Mouse (Mus musculus): Measurements from ENCODE around the gene Olfr1387.

DNA sequence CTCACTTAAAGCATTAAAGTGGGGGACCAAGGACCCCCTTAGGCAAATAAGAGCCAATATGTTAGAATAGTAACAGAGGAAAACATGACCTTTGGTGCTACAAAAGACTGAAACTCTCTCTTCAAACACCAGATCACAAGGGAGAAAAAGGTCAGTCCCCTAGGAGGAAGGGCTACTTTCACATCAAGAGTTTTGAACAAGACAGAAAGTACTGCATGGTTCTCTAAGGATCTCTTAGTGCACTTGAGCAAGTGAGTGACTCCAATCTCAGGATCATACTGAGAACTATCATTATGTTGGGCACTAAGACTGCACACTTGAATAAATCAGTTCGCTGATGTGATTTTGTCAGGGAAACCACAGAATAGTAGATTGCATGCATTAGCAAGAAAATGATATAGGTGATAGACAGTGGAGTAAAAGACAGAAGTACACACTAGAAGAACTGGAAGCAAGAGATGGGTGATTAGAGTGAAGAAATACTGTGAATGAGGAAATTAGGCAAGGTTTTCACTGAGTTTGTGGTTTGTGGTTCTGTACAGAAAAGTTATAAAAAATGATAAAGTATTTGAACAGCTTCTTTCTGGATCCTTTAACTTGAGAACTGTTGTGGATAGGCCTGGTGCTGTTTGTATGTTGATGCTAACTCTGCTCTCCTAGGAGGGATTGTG is 29.8 kb upstream of the Olfr1387 start:
- TF ChIP-seq CTCF (IDR thresholded peaks at IDR 0.05; ENCODE audit: extremely low read depth, insufficient read depth, low read length), result no peak
- no peak for TF ChIP-seq POLR2A (IDR thresholded peaks at IDR 0.05; ENCODE audit: extremely low read depth, insufficient read depth, low read length)

Data from cortical plate, adult 2 months (tissue).